Mouse (Mus musculus) megakaryocyte, embryonic 14.5 days (primary cell): ENCODE results near the gene Gm47995.

Experiments used
- FLI1 ChIP-seq: IDR thresholded peaks from 2 replicates; pipeline ENCODE4 v1.6.1; 2012; ENCODE audit warnings: low read length, inconsistent platforms, mixed read lengths
- GATA1 ChIP-seq: IDR thresholded peaks from 3 replicates; pipeline ENCODE4 v1.6.1; 2012; ENCODE audit warnings: mixed read lengths, low read length, inconsistent platforms, borderline replicate concordance

DNA sequence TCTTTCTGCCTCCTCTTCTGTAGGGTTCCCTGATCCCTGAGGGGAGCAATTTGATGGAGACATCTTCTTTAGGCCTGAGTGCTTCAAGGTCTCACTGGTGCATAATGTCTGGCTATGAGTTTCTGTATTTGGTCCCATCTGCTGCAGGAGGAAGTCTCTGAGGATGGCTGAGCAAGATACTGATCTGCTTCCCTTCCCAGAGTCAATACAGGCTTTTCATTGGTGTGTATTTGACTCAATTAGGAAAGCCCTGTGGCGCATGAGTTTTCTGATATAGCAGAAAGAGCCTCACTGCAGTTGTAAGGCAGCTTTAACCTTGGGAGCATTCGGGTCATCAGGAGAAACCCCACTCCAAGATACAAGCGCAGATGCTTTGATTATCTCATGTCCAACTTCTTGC, 42.1 kb upstream of the Gm47995 start:
- no peak for TF ChIP-seq FLI1
- TF ChIP-seq GATA1: no peak
